Mouse (Mus musculus) lung, postnatal 14 days (tissue): ENCODE data around the gene Mier2.
A peak's percentile ranks its signal among the peaks of the same experiment; 100 is the strongest.

Source experiments
- DNase-seq: peaks from one replicate; pipeline ENCODE4 v3.0.0; 2021

The Mier2 gene

GRCm38 (mm10) chr10:79554330-79555237, at the start of gene Mier2:
Gene Mier2, minus strand, starts transcription at chr10:79555199.
- DNase-seq, result peak; percentile 74

DNA sequence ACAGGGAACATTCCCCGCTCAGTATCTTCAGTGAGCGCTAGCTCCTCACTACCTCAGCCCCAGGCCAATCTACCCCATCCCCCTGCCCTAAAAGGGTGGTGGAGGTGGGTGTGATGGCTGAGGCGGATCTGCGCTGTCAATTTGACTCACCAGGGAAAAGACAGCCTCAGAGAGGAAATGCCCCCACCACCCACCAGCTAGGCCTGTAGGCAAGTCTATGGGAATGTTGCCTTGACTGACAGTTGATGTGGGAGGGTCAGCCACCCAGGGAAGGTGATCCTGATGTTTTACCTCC, 42.9 kb upstream of the Mier2 start:
- DNase-seq, result no peak

- no peak for DNase-seq
These were observed 42.3 kb upstream of the Mier2 start for GRCm38 (mm10) chr10:79597051-79597935.

DNA sequence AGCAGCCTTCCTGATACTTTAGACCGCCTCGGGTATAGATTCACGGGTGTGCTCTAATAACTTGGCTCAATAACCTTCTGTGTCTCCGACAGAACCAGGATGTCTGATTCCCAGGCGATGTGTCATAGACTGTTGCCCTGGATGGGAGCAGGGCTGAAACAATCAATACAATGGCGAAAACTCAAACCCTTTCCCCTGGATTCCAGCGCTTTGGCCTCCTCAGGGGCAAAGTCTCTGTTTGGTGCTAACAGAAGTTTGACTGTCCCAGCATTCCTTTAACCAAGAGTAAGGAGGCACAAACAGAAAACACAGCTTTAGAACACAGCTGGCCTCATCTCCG, 40.6 kb upstream of the Mier2 start:
- DNase-seq, result no peak

GRCm38 (mm10) chr10:79594872-79595589, 40.0 kb upstream of the Mier2 start:
- DNase-seq, result peak; percentile 62

GRCm38 (mm10) chr10:79594111-79594510, 39.1 kb upstream of the Mier2 start:
- no peak for DNase-seq

DNA sequence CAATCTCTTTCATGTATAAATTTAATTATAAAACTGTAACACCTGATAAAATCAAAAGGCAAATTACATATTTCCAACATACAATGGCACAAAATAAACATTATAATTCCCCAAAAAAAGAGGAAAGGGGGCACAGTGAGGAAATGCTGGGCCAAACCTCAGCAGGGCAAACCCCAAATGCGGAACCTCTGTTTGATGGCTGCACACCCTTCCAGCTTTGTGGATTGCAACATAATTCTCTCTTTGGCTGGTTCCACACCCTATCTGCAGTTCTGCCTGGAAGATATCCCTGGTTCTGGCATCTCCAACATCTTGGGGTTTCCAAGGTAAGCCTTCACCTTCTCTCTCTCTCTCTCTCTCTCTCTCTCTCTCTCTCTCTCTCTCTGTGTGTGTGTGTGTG, 35.7 kb upstream of the Mier2 start:
- no peak for DNase-seq

GRCm38 (mm10) chr10:79587752-79588126, 32.7 kb upstream of the Mier2 start:
- no peak for DNase-seq

DNA sequence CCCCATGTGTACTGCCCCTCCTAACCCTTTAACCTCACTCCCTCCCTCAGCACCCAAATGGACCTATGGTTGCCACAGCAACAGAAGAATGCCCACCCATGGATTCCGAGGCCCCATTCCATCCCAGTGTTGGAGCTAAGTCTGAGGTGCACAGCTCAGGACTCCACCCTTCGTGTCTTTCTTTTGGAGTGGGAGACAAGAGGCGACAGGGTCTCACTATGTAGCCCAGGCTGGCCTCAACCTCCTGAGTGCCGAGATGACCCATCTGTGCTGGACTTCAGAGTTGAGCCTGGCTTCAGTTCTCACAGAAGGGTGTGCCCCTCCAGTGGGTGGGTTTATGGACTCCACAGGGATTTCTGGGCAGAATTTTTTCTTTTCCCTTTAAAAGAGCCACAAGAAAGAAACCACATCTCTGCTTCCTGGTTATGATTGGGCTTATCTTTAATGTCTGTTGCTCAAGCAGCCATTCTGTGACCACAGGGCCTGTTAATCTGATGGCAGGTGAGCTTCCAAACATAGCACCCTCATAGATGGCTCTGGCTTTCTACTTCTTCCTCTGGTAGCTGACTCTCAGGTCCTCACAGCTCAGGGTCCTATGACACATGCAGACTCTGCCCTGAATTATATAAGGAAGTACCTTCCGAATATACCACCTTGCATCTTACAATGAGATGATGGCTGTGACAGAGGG, 32.2 kb upstream of the Mier2 start, which contains the start of gene Theg:
Gene Theg (minus strand): TSS at position 271 of the 691 bp plus-strand sequence.
- no peak for DNase-seq

- DNase-seq, result no peak
These were observed 31.2 kb upstream of the Mier2 start for GRCm38 (mm10) chr10:79586243-79586642.

- DNase-seq, result no peak
These were observed 30.7 kb upstream of the Mier2 start for GRCm38 (mm10) chr10:79585723-79586122.

GRCm38 (mm10) chr10:79585136-79585535, 30.1 kb upstream of the Mier2 start:
- DNase-seq, result no peak

DNA sequence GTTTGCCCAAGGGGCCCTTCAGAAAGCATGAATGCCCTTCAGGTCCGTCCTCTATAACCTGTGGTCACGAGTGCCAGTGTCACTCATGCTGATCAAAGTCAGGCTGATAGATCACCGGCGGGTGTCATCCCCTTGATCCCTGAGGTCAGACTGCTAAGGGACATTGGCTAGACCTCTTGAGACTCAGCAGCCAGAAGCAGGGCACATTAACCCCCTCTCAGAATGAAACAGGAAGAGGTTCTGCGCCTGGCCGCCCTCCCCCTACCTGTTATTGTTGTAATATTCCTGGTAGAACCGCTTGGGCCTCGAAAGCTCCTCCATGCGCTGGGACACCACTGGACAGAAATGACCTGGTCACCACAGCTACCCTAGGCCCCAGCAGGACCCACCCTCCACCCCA, 29.4 kb upstream of the Mier2 start:
- no peak for DNase-seq

GRCm38 (mm10) chr10:79584021-79584420, 29.0 kb upstream of the Mier2 start:
- no peak for DNase-seq

DNA sequence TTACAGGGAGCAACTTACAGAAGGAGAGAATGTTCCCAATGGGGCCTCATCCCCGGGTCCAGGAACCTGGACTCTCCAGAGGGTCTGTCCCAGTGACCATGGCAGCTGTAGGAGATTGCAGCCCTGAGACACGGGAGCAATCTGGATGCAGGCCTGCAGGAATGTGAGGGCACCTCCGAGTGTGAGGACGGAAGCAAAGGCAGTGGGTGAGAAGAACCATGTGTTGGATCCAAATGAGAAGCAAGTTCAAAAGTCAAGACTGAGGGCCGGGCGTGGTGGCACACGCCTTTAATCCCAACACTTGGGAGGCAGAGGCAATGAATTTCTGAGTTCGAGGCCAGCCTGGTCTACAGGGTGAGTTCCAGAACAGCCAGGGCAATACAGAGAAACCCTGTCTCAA, 26.5 kb upstream of the Mier2 start:
- no peak for DNase-seq

DNA sequence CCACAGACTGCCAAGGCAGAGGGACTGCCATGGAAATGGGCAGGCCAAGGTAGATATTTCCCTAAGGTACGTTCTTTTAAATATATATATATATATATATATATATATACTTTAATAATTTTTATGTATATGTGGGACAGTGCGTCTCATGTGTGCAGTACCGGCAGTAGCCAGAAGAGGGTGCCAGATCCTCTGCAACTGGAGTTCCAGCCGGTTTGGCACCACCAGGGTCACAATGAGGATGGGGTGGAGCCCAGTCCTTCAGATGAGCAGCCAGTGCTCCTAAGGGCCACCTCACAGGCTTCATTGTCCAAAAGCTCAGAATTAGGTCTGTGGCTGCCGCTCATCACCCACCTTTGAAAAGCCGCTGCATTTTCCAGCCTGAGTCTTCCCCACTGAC, 25.8 kb upstream of the Mier2 start:
- DNase-seq, result peak; percentile 30

- no peak for DNase-seq
These were observed 25.4 kb upstream of the Mier2 start for GRCm38 (mm10) chr10:79580356-79580755.

DNA sequence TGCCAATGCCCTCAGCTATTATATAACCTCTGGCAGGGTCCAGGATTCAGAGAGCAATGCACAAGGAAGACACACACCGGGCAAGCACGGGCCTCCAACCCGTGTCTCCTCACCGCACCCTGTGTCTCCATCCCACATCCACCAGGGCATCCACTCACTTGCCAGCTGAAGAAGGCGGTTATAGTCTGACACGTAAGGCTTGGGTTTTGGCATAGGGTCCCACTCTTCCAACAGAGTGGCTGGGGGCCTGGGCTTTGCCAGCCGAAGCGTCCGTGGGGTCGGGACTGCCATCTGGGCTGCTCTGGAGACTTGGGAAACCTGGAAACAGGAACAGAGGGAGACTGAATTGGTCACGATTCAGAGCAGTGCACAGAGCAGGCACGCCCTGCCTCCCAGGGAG, 24.8 kb upstream of the Mier2 start:
- no peak for DNase-seq

GRCm38 (mm10) chr10:79578891-79579290, 23.9 kb upstream of the Mier2 start:
- DNase-seq, result no peak

DNA sequence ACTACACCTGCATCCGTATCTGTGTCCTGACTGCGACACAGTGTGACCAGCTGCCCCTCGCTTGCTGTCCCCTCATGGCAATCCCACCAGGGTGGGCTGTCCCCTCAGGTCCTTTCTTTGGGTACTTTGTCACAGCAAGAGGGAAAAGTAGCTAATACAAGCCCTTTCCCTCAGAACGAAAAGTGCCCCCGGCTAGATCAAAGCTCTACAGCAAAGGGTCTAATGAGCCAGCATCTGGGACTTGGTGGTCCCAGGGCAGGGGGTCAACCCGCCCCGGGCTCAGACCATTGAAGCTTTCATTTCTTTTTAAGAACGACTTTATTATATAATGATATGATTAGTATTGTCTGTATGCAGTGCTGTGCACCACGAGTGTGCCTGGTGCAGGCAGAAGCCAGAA, 23.3 kb upstream of the Mier2 start:
- DNase-seq, result no peak

DNA sequence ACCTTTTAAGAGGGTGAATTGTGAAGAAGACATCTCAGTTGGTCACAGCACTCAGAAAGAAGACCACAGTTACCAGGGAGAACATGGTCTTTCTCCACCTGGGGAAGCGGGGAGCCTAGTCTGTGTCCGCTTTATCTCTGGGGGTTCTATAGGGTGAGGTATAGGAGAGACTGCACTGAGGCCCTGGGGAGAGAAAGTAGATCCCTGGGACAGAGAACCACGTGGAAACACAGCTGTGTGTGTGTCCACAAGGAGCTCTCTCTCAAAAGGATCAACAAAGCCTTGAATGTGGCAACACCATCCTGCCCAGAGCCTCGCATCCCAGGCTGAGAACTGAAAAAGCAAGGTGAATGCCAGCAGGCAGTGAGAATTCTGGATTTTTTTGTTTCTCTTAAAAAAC, 22.4 kb upstream of the Mier2 start:
- no peak for DNase-seq

GRCm38 (mm10) chr10:79575754-79576153, 20.8 kb upstream of the Mier2 start:
- DNase-seq, result no peak

DNA sequence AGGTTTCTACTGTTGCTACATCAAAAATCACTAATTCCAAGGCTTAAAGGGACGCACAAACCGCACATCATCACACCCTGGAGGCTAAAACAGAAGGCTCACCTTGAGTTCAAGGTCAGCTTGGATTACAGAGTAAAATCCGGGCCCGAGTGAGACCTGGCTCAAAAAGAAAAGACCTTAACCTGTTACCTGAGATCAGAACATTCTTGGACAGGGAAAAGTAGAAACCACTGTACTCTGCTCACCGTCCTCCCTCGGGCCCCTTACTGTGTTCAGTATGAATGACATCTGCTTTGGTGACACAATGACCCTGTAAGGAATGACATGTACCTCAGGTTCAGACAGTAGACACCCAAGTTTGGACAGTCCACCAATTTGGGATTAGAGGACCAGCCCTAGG, 19.8 kb upstream of the Mier2 start:
- no peak for DNase-seq
